11 mouse cellular contexts compared by ENCODE assay signal in the genomic region with DNA sequence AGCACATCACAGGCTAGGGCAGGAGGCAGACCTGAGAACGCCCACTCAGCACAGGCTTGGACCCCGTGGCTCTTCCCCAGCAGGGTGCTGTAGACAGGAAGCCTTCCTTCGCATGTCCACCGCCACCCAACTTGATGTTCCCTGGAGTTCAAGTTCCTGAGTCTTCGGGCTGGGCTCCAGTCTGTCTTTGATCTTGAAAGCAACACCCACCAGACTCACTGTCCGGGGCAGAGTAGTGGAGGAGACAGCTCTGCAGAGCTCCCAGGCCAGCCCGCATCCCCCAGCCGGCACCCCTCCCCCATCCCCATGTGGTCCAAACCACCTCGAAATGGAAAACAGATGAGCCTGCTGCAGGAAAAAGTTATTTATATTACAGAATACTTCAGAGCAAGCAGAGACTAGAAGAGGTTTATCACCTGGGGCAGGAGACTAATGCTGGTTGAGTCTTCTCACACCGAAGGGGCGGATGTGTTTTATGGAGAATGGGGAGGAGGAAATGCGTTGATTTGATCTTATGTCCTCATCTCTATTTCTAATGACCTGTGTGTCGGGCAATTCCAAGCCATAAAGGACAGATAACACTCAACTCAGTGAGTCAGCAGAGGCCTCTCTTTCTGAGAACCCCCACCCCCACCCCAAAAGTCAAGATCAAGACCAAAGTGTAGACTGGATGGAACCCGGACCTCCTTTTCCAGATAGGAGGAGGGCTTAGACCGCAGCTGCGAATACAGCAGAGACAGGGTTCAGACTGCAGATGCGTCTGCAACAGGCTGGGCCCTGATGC.
DNase-seq lines count a peak whose midpoint lies in the region; ATAC-seq lines count a peak whose summit lies in the region.
"Had no signal": no experiment of that assay in that cellular context is flagged by ENCODE, and none has a peak within 500 bp of the region (broad histone marks: within the 10 kb centered on the region; RNA-seq: fewer than 3 reads in every experiment).

No protein-coding gene starts in this region.

- H3K9ac ChIP-seq in heart, embryonic 11.5 days (ENCODE audit: low read depth, low read length) = no peak overlapping the region; the same call in 1 of the 2 replicates
- H3K9ac ChIP-seq in midbrain, embryonic 14.5 days (replicated peaks; ENCODE audit: low read length) = no peak overlapping the region
- H3K9ac ChIP-seq in midbrain, embryonic 15.5 days = no peak overlapping the region
- H3K9ac ChIP-seq in stomach, embryonic 14.5 days (replicated peaks; ENCODE audit: low read depth, low read length) = no peak overlapping the region
- H3K9ac ChIP-seq: hindbrain, embryonic 13.5 days had no signal

- H3K4me3 ChIP-seq in heart, embryonic 11.5 days (ENCODE audit: low read depth, low read length) = no peak overlapping the region
- no peak overlapping the region for H3K4me3 ChIP-seq in midbrain, embryonic 14.5 days (replicated peaks; ENCODE audit: low read depth, low read length)
- no peak overlapping the region for H3K4me3 ChIP-seq in midbrain, embryonic 15.5 days
- H3K4me3 ChIP-seq in stomach, embryonic 14.5 days (ENCODE audit: low read depth, low read length) = no peak overlapping the region
- H3K4me3 ChIP-seq: hindbrain, embryonic 13.5 days had no signal

- no peaks in the 10 kb centered on the region for H3K9me3 ChIP-seq in heart, embryonic 11.5 days (replicated peaks; ENCODE audit: control insufficient read depth, low read length)
- H3K9me3 ChIP-seq in midbrain, embryonic 14.5 days (ENCODE audit: control insufficient read depth, low read length) = no peaks in the 10 kb centered on the region
- H3K9me3 ChIP-seq in midbrain, embryonic 15.5 days = no peaks in the 10 kb centered on the region
- no peaks in the 10 kb centered on the region for H3K9me3 ChIP-seq in stomach, embryonic 14.5 days (ENCODE audit: control insufficient read depth, low read depth, low read length)
- H3K9me3 ChIP-seq: hindbrain, embryonic 13.5 days had no signal

- H3K27me3 ChIP-seq in heart, embryonic 11.5 days (ENCODE audit: control insufficient read depth, insufficient read depth, low read length) = no peaks in the 10 kb centered on the region
- no peaks in the 10 kb centered on the region for H3K27me3 ChIP-seq in midbrain, embryonic 14.5 days (ENCODE audit: control insufficient read depth, insufficient read depth, low read length)
- no peaks in the 10 kb centered on the region for H3K27me3 ChIP-seq in midbrain, embryonic 15.5 days (replicated peaks)
- H3K27me3 ChIP-seq in stomach, embryonic 14.5 days (ENCODE audit: control insufficient read depth, insufficient read depth, low read length) = no peaks in the 10 kb centered on the region
- H3K27me3 ChIP-seq: hindbrain, embryonic 13.5 days had no signal

- DNase-seq in heart, adult 11 months = no peak
- DNase-seq in midbrain, embryonic 14.5 days = peak; percentile 14
- DNase-seq in heart, postnatal 4 days = peak; percentile 51
- no peak for DNase-seq in ovary, adult 18-20 months (ENCODE audit: low spot score)
- DNase-seq in thymus, postnatal 25 days = no peak
- DNase-seq: adrenal gland, adult 2 months had no signal

- WGBS in heart, embryonic 11.5 days (ENCODE audit: insufficient replicate concordance) = 15% methylated on average over 17 of the region's 17 CpGs
- 74% methylated on average over 17 of the region's 17 CpGs for WGBS in midbrain, embryonic 14.5 days
- 70% methylated on average over 17 of the region's 17 CpGs for WGBS in midbrain, embryonic 15.5 days
- 26% methylated on average over 17 of the region's 17 CpGs for WGBS in stomach, embryonic 14.5 days

- peak overlapping the region; percentile 70 for H3K27ac ChIP-seq in heart, embryonic 11.5 days (ENCODE audit: low read depth, low read length)
- no peak overlapping the region for H3K27ac ChIP-seq in midbrain, embryonic 14.5 days (replicated peaks; ENCODE audit: low read depth, low read length)
- H3K27ac ChIP-seq in midbrain, embryonic 15.5 days = no peak overlapping the region
- H3K27ac ChIP-seq in stomach, embryonic 14.5 days (ENCODE audit: low read length) = peak overlapping the region; percentile 69; the same call in 1 of the 2 replicates
- H3K27ac ChIP-seq: hindbrain, embryonic 13.5 days; macrophage had no signal

- peak; percentile 52; the same call in 1 of the 2 replicates for ATAC-seq in heart, embryonic 11.5 days (replicated peaks; ENCODE audit: insufficient number of reproducible peaks, low FRiP score, low TSS enrichment)
- no peak for ATAC-seq in midbrain, embryonic 14.5 days (ENCODE audit: low FRiP score, low TSS enrichment)
- ATAC-seq in midbrain, embryonic 15.5 days (replicated peaks) = no peak
- peak; percentile 70 for ATAC-seq in stomach, embryonic 14.5 days (ENCODE audit: insufficient number of reproducible peaks, insufficient read depth, low FRiP score, low read depth)

- H3K36me3 ChIP-seq in heart, embryonic 11.5 days (ENCODE audit: control insufficient read depth, insufficient read depth, low read length) = no peaks in the 10 kb centered on the region
- no peaks in the 10 kb centered on the region for H3K36me3 ChIP-seq in midbrain, embryonic 14.5 days (ENCODE audit: control insufficient read depth, insufficient read depth, low read length)
- H3K36me3 ChIP-seq in midbrain, embryonic 15.5 days (replicated peaks) = no peaks in the 10 kb centered on the region
- no peaks in the 10 kb centered on the region for H3K36me3 ChIP-seq in stomach, embryonic 14.5 days (ENCODE audit: control insufficient read depth, insufficient read depth, low read length)
- H3K36me3 ChIP-seq: hindbrain, embryonic 13.5 days had no signal

- peaks cover 77% of the 10 kb centered on the region for H3K4me1 ChIP-seq in heart, embryonic 11.5 days (ENCODE audit: control insufficient read depth, insufficient read depth, low read length)
- H3K4me1 ChIP-seq in midbrain, embryonic 14.5 days (ENCODE audit: control insufficient read depth, insufficient read depth, low read length) = peaks cover 5% of the 10 kb centered on the region; the same call in 1 of the 2 replicates
- peaks cover 9% of the 10 kb centered on the region for H3K4me1 ChIP-seq in midbrain, embryonic 15.5 days
- peaks cover 54% of the 10 kb centered on the region for H3K4me1 ChIP-seq in stomach, embryonic 14.5 days (ENCODE audit: control insufficient read depth, insufficient read depth, low read length)

- peak overlapping the region; percentile 41 for H3K4me2 ChIP-seq in heart, embryonic 11.5 days
- H3K4me2 ChIP-seq in midbrain, embryonic 14.5 days (ENCODE audit: low read length) = no peak overlapping the region
- H3K4me2 ChIP-seq in midbrain, embryonic 15.5 days = no peak overlapping the region
- H3K4me2 ChIP-seq in stomach, embryonic 14.5 days (replicated peaks; ENCODE audit: low read depth, low read length) = no peak overlapping the region
- H3K4me2 ChIP-seq: hindbrain, embryonic 13.5 days had no signal

Comparison
In these comparisons a context has a peak if more than half of its experiments do, and no peak if none do; other contexts are left out.
1. DNase-seq: peak in midbrain, embryonic 14.5 days (single experiment) and heart, postnatal 4 days (single experiment); none in heart, adult 11 months (single experiment), ovary, adult 18-20 months (single experiment) and thymus, postnatal 25 days (single experiment).
2. ATAC-seq: peak in heart, embryonic 11.5 days (single experiment) and stomach, embryonic 14.5 days (single experiment); none in midbrain, embryonic 14.5 days (single experiment) and midbrain, embryonic 15.5 days (single experiment).
3. H3K27ac ChIP-seq: peak in heart, embryonic 11.5 days (single experiment) and stomach, embryonic 14.5 days (single experiment); none in midbrain, embryonic 14.5 days (single experiment) and midbrain, embryonic 15.5 days (single experiment).